Mouse (Mus musculus) adipose tissue, adult 10 weeks (tissue): Measurements from ENCODE around the gene Gm28036. TPM values are rescaled to one million over a fixed set of nuclear protein-coding genes. Genes with fewer than 3 reads are reported as not detected.

Experiments used
- polyA plus RNA-seq: library from polyadenylated mRNA; stranded (reverse); fragments of 350-450 nt; fragmentation: Illumina TruSeq; extraction: RNeasy Lipid Tissue Mini Kit (QIAGEN cat#74804); gene quantifications from one replicate; pipeline ENCODE4 v1.2.3, GENCODE M21; 2014; ENCODE audit warnings: low read depth, low replicate concordance

The Gm28036 gene
- polyA plus RNA-seq, result 12.3 TPM

DNA sequence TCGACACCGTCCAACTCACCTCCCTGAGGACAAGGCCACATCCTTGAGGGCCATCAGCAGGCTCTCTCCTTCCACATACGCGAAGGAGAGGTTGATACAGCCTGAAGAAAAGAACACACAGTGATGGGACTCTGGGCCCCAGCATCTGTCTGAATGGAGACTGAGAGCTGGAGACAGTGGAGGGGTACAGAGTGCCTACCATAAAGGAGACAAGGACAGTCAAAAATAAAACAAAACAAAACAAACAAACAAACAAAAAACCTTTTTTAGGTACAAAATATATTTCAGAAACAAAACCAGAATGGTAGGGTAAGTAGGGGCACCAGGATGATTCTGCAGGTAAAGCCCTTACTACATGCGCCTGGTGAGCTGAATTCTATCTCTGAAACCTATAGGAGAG is at the start of gene Gm28036:
Gene Gm28036 (minus strand): TSS at position 101 of the 400 bp plus-strand sequence.

GRCm38 (mm10) chr2:156143953-156144724 is 17.2 kb upstream of the Gm28036 start, which contains the start of the genes Romo1 and Nfs1:
Gene Romo1 (plus strand): TSS chr2:156144039.
Gene Nfs1 (minus strand): TSS chr2:156144186.

GRCm38 (mm10) chr2:156111358-156112079 is 15.4 kb downstream of the Gm28036 start, which contains the start of the genes Cpne1 and Rbm12:
Gene Cpne1 (minus strand): TSS chr2:156111965.
Gene Rbm12 (minus strand): TSS chr2:156111978.

GRCm38 (mm10) chr2:156065099-156066041 is 61.5 kb downstream of the Gm28036 start, which contains the start of gene Spag4:
Gene Spag4 (plus strand): TSS chr2:156065175.

DNA sequence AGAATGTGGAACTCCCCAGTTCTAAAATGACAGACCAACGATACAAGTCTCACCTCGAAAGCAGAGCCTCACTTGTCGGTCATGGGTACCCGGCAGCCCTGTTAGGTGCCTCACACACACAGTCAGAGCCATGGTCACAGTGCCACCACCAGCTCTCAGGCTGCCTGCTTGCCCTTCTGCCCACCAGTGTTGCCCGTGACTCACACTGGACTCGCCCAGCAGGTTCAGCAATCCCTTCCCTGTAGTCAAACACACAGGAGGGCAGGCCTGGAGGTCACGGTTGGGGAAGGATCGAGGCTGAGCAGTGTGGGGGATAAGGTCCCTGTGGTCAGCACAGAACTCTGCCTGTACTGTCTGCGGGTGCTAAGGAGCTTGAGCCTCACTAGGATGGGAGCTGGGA is 74.1 kb downstream of the Gm28036 start, which contains the start of gene Fer1l4:
Gene Fer1l4 (minus strand): TSS at position 132 of the 400 bp plus-strand sequence.

Other genes starting within 250 kb of the Gm28036 start
- gene Uqcc1, start 196.8 kb downstream of the Gm28036 start, polyA plus RNA-seq, result 50.0 TPM
- not detected for gene Gm15557, start 186.4 kb downstream of the Gm28036 start, polyA plus RNA-seq
- gene Gdf5, start 181.7 kb downstream of the Gm28036 start, polyA plus RNA-seq, result 0.42 TPM
- gene Cep250, start 170.6 kb downstream of the Gm28036 start, polyA plus RNA-seq, result 26.5 TPM
- 3.1 TPM for gene 6430550D23Rik, start 119.1 kb downstream of the Gm28036 start, polyA plus RNA-seq
- 199 TPM for gene Ergic3, start 119.0 kb downstream of the Gm28036 start, polyA plus RNA-seq
- gene Fer1l4, start 74.1 kb downstream of the Gm28036 start, polyA plus RNA-seq, result 5.1 TPM
- 7.4 TPM for gene Spag4, start 61.9 kb downstream of the Gm28036 start, polyA plus RNA-seq
- 29.0 TPM for gene Cpne1, start 15.1 kb downstream of the Gm28036 start, polyA plus RNA-seq
- 9.8 TPM for gene Rbm12, start 15.1 kb downstream of the Gm28036 start, polyA plus RNA-seq
- 219 TPM for gene Romo1, start 16.9 kb upstream of the Gm28036 start, polyA plus RNA-seq
- gene Nfs1, start 17.1 kb upstream of the Gm28036 start, polyA plus RNA-seq, result 44.4 TPM
- gene Rbm39, start 53.1 kb upstream of the Gm28036 start, polyA plus RNA-seq, result 182 TPM
- 15.1 TPM for gene Phf20, start 69.4 kb upstream of the Gm28036 start, polyA plus RNA-seq
- 5.7 TPM for gene Cnbd2, start 185.2 kb upstream of the Gm28036 start, polyA plus RNA-seq
- 39.8 TPM for gene Scand1, start 185.6 kb upstream of the Gm28036 start, polyA plus RNA-seq